Mouse (Mus musculus): Measurements from ENCODE around the gene Ighmbp2. TPM values are rescaled to one million over a fixed set of nuclear protein-coding genes. Genes with fewer than 3 reads are reported as not detected.

Gene Ighmbp2
- polyA plus RNA-seq, 1 experiment from 2014 or later, result 10.2 TPM

GRCm38 (mm10) chr19:3271366-3271765 is 11.5 kb downstream of the Ighmbp2 start:
- Histone ChIP-seq H3K4me3 (no peak overlapping the region), H3K27me3 (ENCODE audit: low read depth, poor library complexity, severe bottlenecking) (no peaks in the 10 kb centered on the region), H3K4me1 (no peaks in the 10 kb centered on the region), H3K9me3 (replicated peaks) (no peaks in the 10 kb centered on the region), H3K36me3 (peaks cover 100% of the 10 kb centered on the region), H3K27ac (replicated peaks) (no peak overlapping the region)
- DNase-seq (ENCODE audit: low spot score), result no peak
- WGBS, result 86% methylated on average over 6 of the region's 6 CpGs

GRCm38 (mm10) chr19:3269803-3270202 is 13.0 kb downstream of the Ighmbp2 start:
- 94% methylated on average over 6 of the region's 6 CpGs for WGBS
- Histone ChIP-seq H3K27me3 (ENCODE audit: low read depth, poor library complexity, severe bottlenecking) (no peaks in the 10 kb centered on the region), H3K27ac (replicated peaks) (no peak overlapping the region), H3K4me3 (no peak overlapping the region), H3K36me3 (peaks cover 100% of the 10 kb centered on the region), H3K9me3 (replicated peaks) (no peaks in the 10 kb centered on the region), H3K4me1 (no peaks in the 10 kb centered on the region)
- no peak for DNase-seq (ENCODE audit: low spot score)

GRCm38 (mm10) chr19:3269279-3269678 is 13.5 kb downstream of the Ighmbp2 start:
- DNase-seq (ENCODE audit: low spot score), result no peak
- WGBS, result 90% methylated on average over 9 of the region's 9 CpGs

GRCm38 (mm10) chr19:3268218-3268980 is 14.4 kb downstream of the Ighmbp2 start:
- Histone ChIP-seq H3K27me3 (ENCODE audit: low read depth, poor library complexity, severe bottlenecking) (no peaks in the 10 kb centered on the region), H3K4me3 (no peak overlapping the region), H3K27ac (replicated peaks) (no peak overlapping the region), H3K4me1 (no peaks in the 10 kb centered on the region), H3K9me3 (replicated peaks) (no peaks in the 10 kb centered on the region), H3K36me3 (peaks cover 100% of the 10 kb centered on the region)
- no peak for DNase-seq (ENCODE audit: low spot score)
- 94% methylated on average over 17 of the region's 17 CpGs for WGBS

More at GRCm38 (mm10) chr19:3269279-3269678, 13.5 kb downstream of the Ighmbp2 start:
- Histone ChIP-seq H3K4me3 (no peak overlapping the region), H3K36me3 (peaks cover 100% of the 10 kb centered on the region), H3K27me3 (ENCODE audit: low read depth, poor library complexity, severe bottlenecking) (no peaks in the 10 kb centered on the region), H3K9me3 (replicated peaks) (no peaks in the 10 kb centered on the region), H3K27ac (replicated peaks) (no peak overlapping the region), H3K4me1 (no peaks in the 10 kb centered on the region)

- Histone ChIP-seq H3K27ac (replicated peaks) (no peak overlapping the region), H3K27me3 (ENCODE audit: low read depth, poor library complexity, severe bottlenecking) (no peaks in the 10 kb centered on the region), H3K4me1 (no peaks in the 10 kb centered on the region), H3K36me3 (peaks cover 97% of the 10 kb centered on the region), H3K9me3 (replicated peaks) (no peaks in the 10 kb centered on the region), H3K4me3 (no peak overlapping the region)
- DNase-seq (ENCODE audit: low spot score), result no peak
- WGBS, result 94% methylated on average over 4 of the region's 4 CpGs
Measured at GRCm38 (mm10) chr19:3267340-3267739, 15.5 kb downstream of the Ighmbp2 start.

- peaks cover 97% of the 10 kb centered on the region for H3K36me3 ChIP-seq
- H3K4me3 ChIP-seq, result no peak overlapping the region
- no peaks in the 10 kb centered on the region for H3K9me3 ChIP-seq (replicated peaks)
- H3K4me1 ChIP-seq, result no peaks in the 10 kb centered on the region
- 97% methylated on average over 4 of the region's 4 CpGs for WGBS
- no peak overlapping the region for H3K27ac ChIP-seq (replicated peaks)
- DNase-seq (ENCODE audit: low spot score), result no peak
- no peaks in the 10 kb centered on the region for H3K27me3 ChIP-seq (ENCODE audit: low read depth, poor library complexity, severe bottlenecking)
Measured at GRCm38 (mm10) chr19:3266676-3267075, 16.1 kb downstream of the Ighmbp2 start.

GRCm38 (mm10) chr19:3266136-3266535 is 16.7 kb downstream of the Ighmbp2 start:
- Histone ChIP-seq H3K27ac (replicated peaks) (no peak overlapping the region), H3K36me3 (peaks cover 97% of the 10 kb centered on the region), H3K9me3 (replicated peaks) (no peaks in the 10 kb centered on the region), H3K4me1 (no peaks in the 10 kb centered on the region), H3K27me3 (ENCODE audit: low read depth, poor library complexity, severe bottlenecking) (no peaks in the 10 kb centered on the region), H3K4me3 (no peak overlapping the region)
- 90% methylated on average over 5 of the region's 5 CpGs for WGBS
- no peak for DNase-seq (ENCODE audit: low spot score)

GRCm38 (mm10) chr19:3265180-3265579 is 17.6 kb downstream of the Ighmbp2 start:
- Histone ChIP-seq H3K27ac (replicated peaks) (no peak overlapping the region), H3K9me3 (replicated peaks) (no peaks in the 10 kb centered on the region), H3K4me1 (no peaks in the 10 kb centered on the region), H3K4me3 (no peak overlapping the region), H3K27me3 (ENCODE audit: low read depth, poor library complexity, severe bottlenecking) (no peaks in the 10 kb centered on the region), H3K36me3 (peaks cover 97% of the 10 kb centered on the region)
- 94% methylated on average over 9 of the region's 9 CpGs for WGBS
- peak; percentile 10 for DNase-seq (ENCODE audit: low spot score)

GRCm38 (mm10) chr19:3264348-3264747 is 18.5 kb downstream of the Ighmbp2 start:
- Histone ChIP-seq H3K27me3 (ENCODE audit: low read depth, poor library complexity, severe bottlenecking) (no peaks in the 10 kb centered on the region), H3K36me3 (peaks cover 97% of the 10 kb centered on the region), H3K27ac (replicated peaks) (no peak overlapping the region), H3K4me3 (no peak overlapping the region), H3K4me1 (no peaks in the 10 kb centered on the region), H3K9me3 (replicated peaks) (no peaks in the 10 kb centered on the region)
- WGBS, result 95% methylated on average over 6 of the region's 6 CpGs
- peak; percentile 9 for DNase-seq (ENCODE audit: low spot score)

GRCm38 (mm10) chr19:3261764-3262525 is 20.9 kb downstream of the Ighmbp2 start:
- no peaks in the 10 kb centered on the region for H3K27me3 ChIP-seq (ENCODE audit: low read depth, poor library complexity, severe bottlenecking)
- no peaks in the 10 kb centered on the region for H3K9me3 ChIP-seq (replicated peaks)
- H3K36me3 ChIP-seq, result peaks cover 74% of the 10 kb centered on the region
- WGBS, result 89% methylated on average over 12 of the region's 12 CpGs
- H3K4me1 ChIP-seq, result no peaks in the 10 kb centered on the region
- peak; percentile 7 for DNase-seq (ENCODE audit: low spot score)
- no peak overlapping the region for H3K4me3 ChIP-seq
- no peak overlapping the region for H3K27ac ChIP-seq (replicated peaks)

- Histone ChIP-seq H3K36me3 (peaks cover 67% of the 10 kb centered on the region), H3K27ac (replicated peaks) (no peak overlapping the region), H3K27me3 (ENCODE audit: low read depth, poor library complexity, severe bottlenecking) (no peaks in the 10 kb centered on the region), H3K9me3 (replicated peaks) (no peaks in the 10 kb centered on the region), H3K4me3 (no peak overlapping the region), H3K4me1 (no peaks in the 10 kb centered on the region)
- 94% methylated on average over 7 of the region's 7 CpGs for WGBS
- DNase-seq (ENCODE audit: low spot score), result peak; percentile 8
Measured at GRCm38 (mm10) chr19:3261336-3261735, 21.5 kb downstream of the Ighmbp2 start.

- peaks cover 60% of the 10 kb centered on the region for H3K36me3 ChIP-seq
- no peaks in the 10 kb centered on the region for H3K27me3 ChIP-seq (ENCODE audit: low read depth, poor library complexity, severe bottlenecking)
- no peaks in the 10 kb centered on the region for H3K9me3 ChIP-seq (replicated peaks)
- no peak overlapping the region for H3K4me3 ChIP-seq
- 88% methylated on average over 3 of the region's 3 CpGs for WGBS
- H3K4me1 ChIP-seq, result no peaks in the 10 kb centered on the region
- peak; percentile 10 for DNase-seq (ENCODE audit: low spot score)
- no peak overlapping the region for H3K27ac ChIP-seq (replicated peaks)
Measured at GRCm38 (mm10) chr19:3260591-3260990, 22.2 kb downstream of the Ighmbp2 start.

- DNase-seq (ENCODE audit: low spot score), result peak; percentile 10
Measured at GRCm38 (mm10) chr19:3260016-3260415, 22.8 kb downstream of the Ighmbp2 start.

More at GRCm38 (mm10) chr19:3260016-3260415, 22.8 kb downstream of the Ighmbp2 start:
- Histone ChIP-seq H3K9me3 (replicated peaks) (no peaks in the 10 kb centered on the region), H3K4me3 (no peak overlapping the region), H3K36me3 (peaks cover 54% of the 10 kb centered on the region), H3K27ac (replicated peaks) (no peak overlapping the region), H3K4me1 (no peaks in the 10 kb centered on the region), H3K27me3 (ENCODE audit: low read depth, poor library complexity, severe bottlenecking) (no peaks in the 10 kb centered on the region)
- WGBS, result 90% methylated on average over 8 of the region's 8 CpGs

Measured in midbrain, embryonic 10.5 days (tissue).